Mouse (Mus musculus): ENCODE measurements around the gene Mical3. TPM values are rescaled to one million over a fixed set of nuclear protein-coding genes. Genes with fewer than 3 reads are reported as not detected.

The Mical3 gene
- total and polyA plus RNA-seq, 3 experiments: 52.1 to 127 (median 114) TPM

DNA sequence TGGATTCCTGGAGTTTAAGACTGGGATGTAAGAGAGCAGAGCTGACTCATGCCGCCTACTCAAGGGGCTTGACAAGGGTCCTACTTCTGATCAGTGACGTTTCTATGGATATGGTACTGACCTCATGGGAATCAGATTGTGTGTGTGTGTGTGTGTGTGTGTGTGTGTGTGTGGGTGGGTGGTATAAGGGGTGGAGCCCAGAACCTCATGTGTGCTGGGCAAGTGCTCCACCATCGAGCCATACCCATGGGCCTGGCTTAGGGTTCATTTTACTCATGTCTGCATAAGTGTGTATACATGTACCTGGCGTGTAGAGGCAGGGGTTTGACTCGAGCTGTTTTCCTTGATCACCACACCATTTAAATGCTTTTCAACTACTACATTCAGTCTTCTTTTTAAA is 186.8 kb downstream of the Mical3 start:
- Histone ChIP-seq H3K79me2 (replicated peaks; ENCODE audit: control insufficient read depth, insufficient read depth, low read length) (no peaks in the 10 kb centered on the region), H3K27me3 (ENCODE audit: control insufficient read depth, insufficient read depth, low read length) (no peaks in the 10 kb centered on the region), H3K9ac (ENCODE audit: low read depth, low read length) (no peak overlapping the region), H3K4me1 (ENCODE audit: control insufficient read depth, insufficient read depth, low read length) (no peaks in the 10 kb centered on the region), H3K36me3 (ENCODE audit: control insufficient read depth, insufficient read depth, low read length) (no peaks in the 10 kb centered on the region), H3K27ac (no peak overlapping the region), H3K4me3 (no peak overlapping the region)
- no peak for DNase-seq
- intact Hi-C loops (cut with DNase I): no loop called here
- 84% methylated on average over 5 of the region's 5 CpGs for WGBS
- TF ChIP-seq EP300 (IDR thresholded peaks at IDR 0.05; ENCODE audit: insufficient read depth, low read depth, low read length) (no peak), CTCF (IDR thresholded peaks at IDR 0.05) (no peak), POLR2A (IDR thresholded peaks at IDR 0.05; ENCODE audit: insufficient read depth, low read depth, low read length) (no peak)

DNA sequence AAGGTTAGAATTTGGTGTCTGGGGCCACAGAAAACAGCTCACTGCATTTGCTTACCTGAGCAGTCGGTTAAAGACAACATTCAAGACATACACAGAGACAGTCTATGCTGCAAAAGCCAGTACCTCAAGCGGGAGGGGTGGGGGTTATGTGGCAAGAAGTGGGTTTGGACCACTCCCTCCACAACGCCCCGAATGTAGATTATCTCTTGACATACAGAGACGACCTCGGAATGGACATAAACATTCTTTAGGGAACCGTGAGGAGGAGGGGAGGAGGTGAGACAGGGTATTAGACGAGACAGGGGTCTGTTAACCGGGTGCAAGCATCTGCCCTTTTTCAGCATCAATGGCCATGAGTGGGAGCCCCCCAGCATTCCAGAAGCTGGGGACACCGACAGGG is 187.2 kb downstream of the Mical3 start:
- intact Hi-C loops (cut with DNase I): no loop called here
- Histone ChIP-seq H3K79me2 (replicated peaks; ENCODE audit: control insufficient read depth, insufficient read depth, low read length) (no peaks in the 10 kb centered on the region), H3K9ac (ENCODE audit: low read depth, low read length) (no peak overlapping the region), H3K4me3 (no peak overlapping the region), H3K27me3 (ENCODE audit: control insufficient read depth, insufficient read depth, low read length) (no peaks in the 10 kb centered on the region), H3K27ac (no peak overlapping the region), H3K4me1 (ENCODE audit: control insufficient read depth, insufficient read depth, low read length) (no peaks in the 10 kb centered on the region), H3K36me3 (ENCODE audit: control insufficient read depth, insufficient read depth, low read length) (no peaks in the 10 kb centered on the region)
- TF ChIP-seq POLR2A (IDR thresholded peaks at IDR 0.05; ENCODE audit: insufficient read depth, low read depth, low read length) (no peak), EP300 (IDR thresholded peaks at IDR 0.05; ENCODE audit: insufficient read depth, low read depth, low read length) (no peak), CTCF (IDR thresholded peaks at IDR 0.05) (no peak)
- no peak for DNase-seq
- 83% methylated on average over 10 of the region's 10 CpGs for WGBS

DNA sequence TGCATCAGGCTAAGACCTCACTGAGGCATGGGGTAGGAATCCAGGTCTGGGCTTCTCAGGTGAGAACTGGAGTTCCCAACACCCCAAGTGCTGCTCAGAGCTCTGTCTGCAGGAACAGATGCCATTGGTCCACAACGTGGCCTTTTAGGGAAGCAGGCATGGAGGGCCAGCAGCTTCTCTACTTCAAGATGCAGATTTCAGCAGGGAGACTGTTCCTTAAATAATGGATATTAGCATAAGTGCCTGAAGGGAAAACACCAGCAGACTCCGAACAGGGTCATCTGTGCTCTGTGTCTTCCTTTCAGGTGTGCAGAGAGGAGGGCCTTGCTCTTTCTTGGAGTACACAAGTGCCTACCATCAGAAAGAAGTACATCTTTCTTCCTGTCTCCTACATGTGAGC is 187.7 kb downstream of the Mical3 start:
- no peaks in the 10 kb centered on the region for H3K79me2 ChIP-seq (replicated peaks; ENCODE audit: control insufficient read depth, insufficient read depth, low read length)
- no peak overlapping the region for H3K4me3 ChIP-seq
- intact Hi-C loops (cut with DNase I): no loop called here
- no peak overlapping the region for H3K9ac ChIP-seq (ENCODE audit: low read depth, low read length)
- WGBS: 85% methylated on average over 2 of the region's 2 CpGs
- H3K27ac ChIP-seq: no peak overlapping the region
- TF ChIP-seq POLR2A (IDR thresholded peaks at IDR 0.05; ENCODE audit: insufficient read depth, low read depth, low read length) (no peak), CTCF (IDR thresholded peaks at IDR 0.05) (no peak), EP300 (IDR thresholded peaks at IDR 0.05; ENCODE audit: insufficient read depth, low read depth, low read length) (no peak)
- H3K36me3 ChIP-seq (ENCODE audit: control insufficient read depth, insufficient read depth, low read length): no peaks in the 10 kb centered on the region
- DNase-seq: no peak
- H3K4me1 ChIP-seq (ENCODE audit: control insufficient read depth, insufficient read depth, low read length): no peaks in the 10 kb centered on the region
- no peaks in the 10 kb centered on the region for H3K27me3 ChIP-seq (ENCODE audit: control insufficient read depth, insufficient read depth, low read length)

DNA sequence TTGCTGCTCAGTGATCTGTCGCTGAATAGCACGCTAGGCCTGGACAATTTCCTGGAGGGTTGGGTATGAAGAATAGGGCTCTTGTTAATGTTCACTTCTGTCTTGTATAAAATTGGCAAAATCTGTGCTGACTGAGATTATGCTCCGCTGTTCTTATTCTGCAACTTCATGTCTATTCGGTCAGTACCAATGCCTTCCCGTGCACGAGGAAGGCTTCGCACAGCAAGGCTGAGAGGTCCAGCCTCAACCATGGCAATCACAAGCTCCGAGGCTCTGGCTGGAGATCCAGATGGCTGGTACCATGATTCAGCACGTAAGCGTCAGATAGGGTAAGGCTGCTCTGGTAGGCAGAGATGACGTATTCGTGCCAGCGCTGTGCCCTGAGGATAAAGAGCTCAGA is 189.2 kb downstream of the Mical3 start:
- Histone ChIP-seq H3K4me3 (no peak overlapping the region), H3K4me1 (ENCODE audit: control insufficient read depth, insufficient read depth, low read length) (no peaks in the 10 kb centered on the region), H3K9ac (ENCODE audit: low read depth, low read length) (no peak overlapping the region), H3K27me3 (ENCODE audit: control insufficient read depth, insufficient read depth, low read length) (no peaks in the 10 kb centered on the region), H3K79me2 (replicated peaks; ENCODE audit: control insufficient read depth, insufficient read depth, low read length) (no peaks in the 10 kb centered on the region), H3K27ac (no peak overlapping the region), H3K36me3 (ENCODE audit: control insufficient read depth, insufficient read depth, low read length) (no peaks in the 10 kb centered on the region)
- TF ChIP-seq POLR2A (IDR thresholded peaks at IDR 0.05; ENCODE audit: insufficient read depth, low read depth, low read length) (no peak), CTCF (IDR thresholded peaks at IDR 0.05) (no peak), EP300 (IDR thresholded peaks at IDR 0.05; ENCODE audit: insufficient read depth, low read depth, low read length) (no peak)
- no peak for DNase-seq
- intact Hi-C loops (cut with DNase I): no loop called here
- 94% methylated on average over 13 of the region's 13 CpGs for WGBS

DNA sequence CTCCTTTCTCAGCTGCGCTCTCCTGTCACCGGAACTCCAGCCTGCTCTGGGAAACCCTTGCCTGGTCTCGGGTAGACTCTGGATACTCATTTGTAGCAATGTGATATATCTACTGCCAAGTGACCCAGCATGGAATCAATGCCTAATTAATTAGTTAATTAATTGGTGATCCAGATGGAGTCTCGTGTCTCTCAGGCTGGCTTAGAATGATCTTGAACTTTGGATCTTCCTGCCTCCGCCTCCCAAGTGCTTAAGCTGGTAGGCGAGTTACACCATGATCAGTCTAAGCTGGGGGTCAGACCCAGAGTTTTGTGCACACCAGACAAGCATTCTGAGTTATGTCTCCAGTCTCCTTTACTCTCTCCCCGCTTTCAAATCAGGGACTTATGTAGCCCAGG is 189.7 kb downstream of the Mical3 start:
- no peaks in the 10 kb centered on the region for H3K27me3 ChIP-seq (ENCODE audit: control insufficient read depth, insufficient read depth, low read length)
- H3K4me1 ChIP-seq (ENCODE audit: control insufficient read depth, insufficient read depth, low read length): no peaks in the 10 kb centered on the region
- no peak overlapping the region for H3K4me3 ChIP-seq
- H3K9ac ChIP-seq (ENCODE audit: low read depth, low read length): no peak overlapping the region
- H3K27ac ChIP-seq: no peak overlapping the region
- H3K79me2 ChIP-seq (replicated peaks; ENCODE audit: control insufficient read depth, insufficient read depth, low read length): no peaks in the 10 kb centered on the region
- no peak for TF ChIP-seq CTCF (IDR thresholded peaks at IDR 0.05)
- TF ChIP-seq POLR2A (IDR thresholded peaks at IDR 0.05; ENCODE audit: insufficient read depth, low read depth, low read length): no peak
- TF ChIP-seq EP300 (IDR thresholded peaks at IDR 0.05; ENCODE audit: insufficient read depth, low read depth, low read length): no peak
- intact Hi-C loops (cut with DNase I): no loop called here
- DNase-seq: no peak
- 93% methylated on average over 7 of the region's 7 CpGs for WGBS
- no peaks in the 10 kb centered on the region for H3K36me3 ChIP-seq (ENCODE audit: control insufficient read depth, insufficient read depth, low read length)

DNA sequence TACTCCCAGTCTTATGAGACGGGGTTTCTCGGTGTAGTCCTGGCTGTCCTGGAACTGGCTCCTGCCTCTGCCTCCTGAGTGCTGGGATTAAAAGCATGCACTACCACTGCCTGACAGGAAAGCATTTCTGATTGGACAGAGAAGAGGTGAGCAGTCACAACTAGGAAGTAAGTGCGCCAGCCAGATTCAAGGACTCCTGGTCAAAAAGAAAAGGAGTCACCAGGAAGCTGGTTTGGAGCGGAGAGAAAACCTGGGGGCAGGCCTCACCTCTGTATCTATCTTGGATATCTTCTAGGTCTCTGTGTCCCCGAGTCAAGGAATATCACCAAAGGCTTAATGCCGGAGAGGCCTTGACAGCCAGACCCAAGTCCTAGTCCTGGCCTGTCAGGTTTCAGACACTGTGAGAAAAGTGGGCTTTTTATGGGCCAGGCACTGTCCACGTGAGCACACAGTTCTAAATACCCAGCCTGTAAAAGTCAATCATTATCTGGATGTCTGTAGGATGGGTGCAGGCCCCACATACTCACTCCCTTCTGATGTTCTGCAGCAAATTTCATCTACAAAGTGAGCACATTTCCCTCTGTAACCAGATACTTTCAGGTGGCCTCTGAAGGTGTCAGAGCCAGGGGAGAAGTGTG is 190.2 kb downstream of the Mical3 start:
- TF ChIP-seq CTCF (IDR thresholded peaks at IDR 0.05): no peak
- Histone ChIP-seq H3K27ac (no peak overlapping the region), H3K79me2 (replicated peaks; ENCODE audit: control insufficient read depth, insufficient read depth, low read length) (no peaks in the 10 kb centered on the region), H3K4me1 (ENCODE audit: control insufficient read depth, insufficient read depth, low read length) (no peaks in the 10 kb centered on the region), H3K36me3 (ENCODE audit: control insufficient read depth, insufficient read depth, low read length) (no peaks in the 10 kb centered on the region), H3K4me3 (no peak overlapping the region), H3K9ac (ENCODE audit: low read depth, low read length) (no peak overlapping the region), H3K27me3 (ENCODE audit: control insufficient read depth, insufficient read depth, low read length) (no peaks in the 10 kb centered on the region)
- DNase-seq: no peak
- 86% methylated on average over 7 of the region's 7 CpGs for WGBS
- intact Hi-C loops (cut with DNase I): no loop called here
